Mouse (Mus musculus) hindbrain, embryonic 14.5 days (tissue): ENCODE measurements around the gene Tle4. TPM values are rescaled to one million over a fixed set of nuclear protein-coding genes. Genes with fewer than 3 reads are reported as not detected.

Experiments
- ATAC-seq: fragments of 200-750 bp; cut with Nextera tagmentation; 2 replicates; pipeline ENCODE4 v1.8.0; 2017; ENCODE audit warnings: moderate number of reproducible peaks, mild to moderate bottlenecking, moderate TSS enrichment, moderate library complexity; ENCODE audit not compliant: low FRiP score
- DNase-seq: peaks from one replicate; pipeline ENCODE4 v3.0.0-alpha.2; 2015; ENCODE audit warnings: low spot score
- H3K27ac ChIP-seq: fragments of 300-500 bp; sonication (generic); 2 replicates; pipeline ENCODE4 v1.5.1; 2014; ENCODE audit warnings: mild to moderate bottlenecking, moderate library complexity
- H3K27me3 ChIP-seq: fragments of 300-500 bp; sonication (generic); 2 replicates; pipeline ENCODE4 v1.6.1; 2014; ENCODE audit warnings: mild to moderate bottlenecking, low read length, mixed read lengths; ENCODE audit not compliant: control insufficient read depth, insufficient read depth
- H3K36me3 ChIP-seq: fragments of 300-500 bp; sonication (generic); replicated peaks from 2 replicates; pipeline ENCODE4 v1.6.1; 2014; ENCODE audit not compliant: control insufficient read depth, insufficient read depth
- H3K4me1 ChIP-seq: fragments of 300-500 bp; sonication (generic); replicated peaks from 2 replicates; pipeline ENCODE4 v1.6.1; 2014; ENCODE audit warnings: antibody characterized with exemption, low read length, mixed read lengths; ENCODE audit not compliant: control insufficient read depth, insufficient read depth
- H3K4me2 ChIP-seq: fragments of 300-500 bp; sonication (generic); replicated peaks from 2 replicates; pipeline ENCODE4 v1.6.1; 2014; ENCODE audit warnings: mild to moderate bottlenecking, moderate library complexity
- H3K4me3 ChIP-seq: fragments of 300-500 bp; sonication (generic); replicated peaks from 2 replicates; pipeline ENCODE4 v1.5.1; 2014; ENCODE audit warnings: mild to moderate bottlenecking, low read length
- H3K9ac ChIP-seq: fragments of 300-500 bp; sonication (generic); 2 replicates; pipeline ENCODE4 v1.6.1; 2014
- H3K9me3 ChIP-seq: fragments of 300-500 bp; sonication (generic); 2 replicates; pipeline ENCODE4 v1.6.1; 2016; ENCODE audit warnings: low read length; ENCODE audit not compliant: control insufficient read depth
- WGBS: fragments of 180-500 bp; shearing (Covaris S2); extraction: QIAGEN DNeasy Blood & Tissue Kit; methylation state at CpG from one replicate; pipeline ENCODE4 v1.1.7; 2014; 5-methylcytosine and 5-hydroxymethylcytosine counted together
- polyA plus RNA-seq: library from polyadenylated mRNA; unstranded; fragments of >200 nt; fragmentation: Nextera tagmentation; extraction: Ambion mirVana; gene quantifications from 2 replicates; pipeline ENCODE4 v1.2.1, GENCODE M21; 2014

Tle4 gene
- polyA plus RNA-seq, 1 experiment from 2014 or later: 26.8 TPM

DNA sequence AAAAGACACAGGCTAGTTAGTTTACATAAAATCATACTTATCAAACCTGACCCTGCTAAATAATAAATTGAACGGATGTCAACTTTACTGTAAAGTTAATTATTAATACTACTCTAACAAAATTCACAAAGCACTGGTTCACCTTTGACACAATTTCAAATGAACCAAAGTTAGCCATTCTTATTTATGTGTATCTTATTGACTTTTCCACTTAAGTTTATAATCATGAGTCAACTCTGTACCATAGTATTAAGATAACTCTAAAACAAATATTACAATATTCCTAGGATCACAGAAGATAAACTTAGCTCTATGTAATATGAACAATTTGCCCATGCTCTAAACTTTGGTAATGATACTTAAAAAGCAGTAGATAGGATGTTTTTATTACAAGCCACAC, 81.4 kb downstream of the Tle4 start:
- Histone ChIP-seq H3K4me2 (no peak overlapping the region), H3K4me3 (no peak overlapping the region), H3K27me3 (no peaks in the 10 kb centered on the region), H3K9ac (no peak overlapping the region), H3K4me1 (peaks cover 15% of the 10 kb centered on the region), H3K36me3 (peaks cover 12% of the 10 kb centered on the region), H3K27ac (no peak overlapping the region), H3K9me3 (no peaks in the 10 kb centered on the region)
- ATAC-seq: no peak
- WGBS: 98% methylated on average over 1 of the region's 1 CpGs
- no peak for DNase-seq

DNA sequence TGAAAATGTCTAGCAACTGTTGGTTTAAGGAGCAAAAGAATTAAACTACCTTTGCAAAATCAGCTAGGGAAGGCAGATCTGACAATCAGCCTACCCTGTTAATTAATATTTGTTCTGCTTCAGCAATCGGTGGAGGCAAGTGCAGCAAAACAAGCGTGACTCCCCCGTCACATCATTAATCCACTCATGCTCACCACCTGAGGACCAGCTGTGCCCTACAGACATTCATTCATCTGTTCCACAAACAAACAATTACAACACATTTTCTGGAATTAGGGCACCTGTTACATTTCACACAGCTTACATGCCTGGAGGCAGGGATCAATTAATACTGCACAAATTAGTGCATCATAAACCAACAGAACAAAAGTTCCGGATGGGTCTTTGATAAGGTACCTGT, 89.0 kb downstream of the Tle4 start:
- DNase-seq (no peak), ATAC-seq (no peak)
- no peak overlapping the region for H3K4me3 ChIP-seq
- no peaks in the 10 kb centered on the region for H3K9me3 ChIP-seq
- H3K9ac ChIP-seq: no peak overlapping the region
- peaks cover 42% of the 10 kb centered on the region for H3K4me1 ChIP-seq
- H3K36me3 ChIP-seq: no peaks in the 10 kb centered on the region
- no peak overlapping the region for H3K27ac ChIP-seq
- no peaks in the 10 kb centered on the region; the same call in 1 of the 2 replicates for H3K27me3 ChIP-seq
- H3K4me2 ChIP-seq: no peak overlapping the region
- 21% methylated on average over 4 of the region's 4 CpGs for WGBS

DNA sequence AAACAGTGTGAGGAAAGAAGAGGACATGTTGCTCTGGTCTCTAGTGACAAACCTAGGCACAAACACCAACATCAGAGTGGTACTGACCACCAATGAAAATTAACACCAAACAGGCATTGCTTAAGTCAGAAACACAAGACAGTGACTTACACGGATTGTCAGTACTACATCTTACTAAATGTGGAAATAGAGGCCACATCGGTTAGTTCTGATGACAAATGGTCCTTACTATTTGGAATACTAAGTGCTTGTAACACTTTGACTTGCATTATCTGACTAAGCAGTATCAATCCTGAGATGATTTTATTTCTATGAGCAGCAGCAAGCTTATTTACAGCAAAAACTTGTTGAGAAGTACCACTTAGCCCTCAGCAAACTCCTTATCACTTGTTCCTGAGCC, 89.9 kb downstream of the Tle4 start:
- no peak overlapping the region for H3K4me2 ChIP-seq
- ATAC-seq (no peak), DNase-seq (no peak)
- no peak overlapping the region for H3K27ac ChIP-seq
- H3K36me3 ChIP-seq: no peaks in the 10 kb centered on the region
- H3K27me3 ChIP-seq: no peaks in the 10 kb centered on the region; the same call in 1 of the 2 replicates
- H3K9ac ChIP-seq: no peak overlapping the region
- peaks cover 46% of the 10 kb centered on the region for H3K4me1 ChIP-seq
- H3K9me3 ChIP-seq: no peaks in the 10 kb centered on the region
- 66% methylated on average over 2 of the region's 2 CpGs for WGBS
- no peak overlapping the region for H3K4me3 ChIP-seq

DNA sequence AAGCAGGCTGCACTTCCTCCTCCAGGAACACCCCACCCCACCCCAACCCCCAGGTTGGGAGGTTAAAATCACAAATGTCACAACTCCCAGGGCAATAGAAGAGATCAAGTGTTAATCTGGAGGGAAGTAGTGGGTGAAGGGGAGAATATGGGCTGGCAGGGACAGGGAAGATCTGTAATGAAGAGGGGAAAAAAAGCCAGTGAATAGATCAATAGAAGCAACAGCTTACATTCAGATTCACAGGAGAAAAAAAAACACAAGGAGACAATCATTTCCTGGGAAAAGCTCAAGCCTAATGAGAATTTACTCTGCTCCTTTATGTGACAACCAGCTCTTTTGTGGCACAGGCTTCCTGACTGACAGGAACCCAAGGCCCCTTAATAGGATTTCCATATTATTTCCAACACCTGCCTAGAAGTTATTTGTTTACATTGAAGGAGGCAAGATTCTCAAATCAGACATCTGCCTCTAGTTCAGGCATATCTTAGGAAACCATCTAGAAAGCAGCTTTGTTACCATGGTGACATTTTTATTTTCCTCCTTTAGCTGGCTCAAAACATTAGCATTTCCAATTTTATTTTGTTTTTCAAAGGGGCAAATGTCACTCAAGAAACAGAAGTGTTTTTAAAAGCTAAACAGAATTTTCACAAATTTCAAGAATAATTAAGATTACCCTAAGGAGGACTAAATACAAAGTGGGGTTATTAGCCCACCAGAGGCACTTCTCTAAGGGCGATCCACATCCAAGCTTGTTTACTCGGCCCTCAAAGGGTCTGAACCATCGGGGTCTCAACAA, 90.8 kb downstream of the Tle4 start:
- Histone ChIP-seq H3K27me3 (no peaks in the 10 kb centered on the region; the same call in 1 of the 2 replicates), H3K4me3 (no peak overlapping the region), H3K9me3 (no peaks in the 10 kb centered on the region), H3K4me1 (peaks cover 52% of the 10 kb centered on the region), H3K36me3 (no peaks in the 10 kb centered on the region), H3K4me2 (no peak overlapping the region), H3K9ac (no peak overlapping the region), H3K27ac (peak overlapping the region; percentile 64)
- DNase-seq (no peak), ATAC-seq (peak; percentile 37; the same call in 1 of the 2 replicates)
- WGBS: 23% methylated on average over 3 of the region's 3 CpGs

DNA sequence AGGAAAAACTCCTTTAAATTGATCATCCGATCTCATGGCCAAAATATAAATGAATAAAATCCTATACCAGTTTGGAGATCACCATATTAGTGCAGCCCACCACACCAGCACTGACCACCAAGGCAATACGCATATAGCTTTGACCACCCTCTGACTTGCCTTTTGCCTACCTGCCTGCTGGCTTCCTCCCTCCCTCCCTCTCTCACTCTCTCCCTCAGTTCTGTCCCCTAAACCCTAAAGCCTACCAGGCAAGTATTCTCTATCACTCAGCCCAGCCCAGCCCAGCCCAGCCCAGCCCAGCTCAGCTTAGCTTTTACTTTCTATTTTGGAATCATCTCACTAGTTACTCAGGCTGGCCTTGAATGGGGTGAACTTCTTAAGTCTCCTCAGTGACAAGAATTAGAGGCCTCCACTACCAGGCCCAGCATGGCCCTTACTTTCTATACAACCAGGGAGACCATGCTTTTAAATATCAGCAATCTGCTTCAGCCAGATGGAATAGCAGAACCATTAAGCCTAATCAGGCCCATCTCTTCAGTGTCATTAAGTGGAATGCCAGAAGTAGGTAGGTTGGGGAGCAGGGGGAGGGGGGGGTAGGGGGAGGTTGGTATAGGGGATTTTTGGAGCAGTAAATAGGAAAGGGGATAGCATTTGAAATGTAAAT, 91.8 kb downstream of the Tle4 start:
- Histone ChIP-seq H3K4me2 (0 out of 2 replicates have a peak overlapping the region, but pooled peaks have one; percentile 7), H3K27me3 (no peaks in the 10 kb centered on the region; the same call in 1 of the 2 replicates), H3K36me3 (no peaks in the 10 kb centered on the region), H3K27ac (no peak overlapping the region; the same call in 1 of the 2 replicates), H3K9me3 (no peaks in the 10 kb centered on the region), H3K4me1 (peaks cover 54% of the 10 kb centered on the region), H3K4me3 (no peak overlapping the region), H3K9ac (no peak overlapping the region)
- WGBS: 57% methylated on average over 2 of the region's 2 CpGs
- no peak for DNase-seq
- ATAC-seq: no peak

- Histone ChIP-seq H3K9me3 (no peaks in the 10 kb centered on the region), H3K27ac (no peak overlapping the region), H3K4me1 (peaks cover 54% of the 10 kb centered on the region), H3K27me3 (no peaks in the 10 kb centered on the region; the same call in 1 of the 2 replicates), H3K4me3 (no peak overlapping the region), H3K36me3 (no peaks in the 10 kb centered on the region), H3K4me2 (0 out of 2 replicates have a peak overlapping the region, but pooled peaks have one; percentile 7), H3K9ac (no peak overlapping the region)
- DNase-seq (peak; percentile 68), ATAC-seq (peak; percentile 79)
- 12% methylated on average over 3 of the region's 3 CpGs for WGBS
Measured at GRCm38 (mm10) chr19:14505401-14505800, 92.5 kb downstream of the Tle4 start.

DNA sequence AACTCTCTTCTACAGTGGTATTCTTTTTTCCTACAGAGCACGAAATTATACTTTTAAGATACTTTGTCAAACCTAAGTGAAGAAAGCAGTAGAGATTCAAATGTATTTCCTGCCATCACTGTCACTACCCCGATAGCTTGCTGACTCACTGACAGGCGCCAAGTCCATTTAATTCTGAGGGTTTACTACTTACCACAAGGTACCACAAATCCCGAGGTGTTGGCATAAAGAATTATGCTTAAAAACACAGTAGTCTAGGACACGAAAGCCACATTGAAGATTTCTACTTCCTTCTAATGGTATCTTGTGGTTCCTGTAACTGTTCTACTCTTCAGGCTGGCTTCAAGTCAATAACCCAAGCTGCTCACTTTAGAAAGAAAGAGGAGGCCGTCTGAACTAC, 94.0 kb downstream of the Tle4 start:
- no peak overlapping the region for H3K27ac ChIP-seq
- no peaks in the 10 kb centered on the region for H3K9me3 ChIP-seq
- H3K9ac ChIP-seq: no peak overlapping the region
- H3K27me3 ChIP-seq: no peaks in the 10 kb centered on the region
- no peaks in the 10 kb centered on the region for H3K36me3 ChIP-seq
- ATAC-seq (no peak), DNase-seq (no peak)
- WGBS: 82% methylated on average over 6 of the region's 6 CpGs
- H3K4me3 ChIP-seq: no peak overlapping the region
- peaks cover 52% of the 10 kb centered on the region for H3K4me1 ChIP-seq
- no peak overlapping the region for H3K4me2 ChIP-seq

DNA sequence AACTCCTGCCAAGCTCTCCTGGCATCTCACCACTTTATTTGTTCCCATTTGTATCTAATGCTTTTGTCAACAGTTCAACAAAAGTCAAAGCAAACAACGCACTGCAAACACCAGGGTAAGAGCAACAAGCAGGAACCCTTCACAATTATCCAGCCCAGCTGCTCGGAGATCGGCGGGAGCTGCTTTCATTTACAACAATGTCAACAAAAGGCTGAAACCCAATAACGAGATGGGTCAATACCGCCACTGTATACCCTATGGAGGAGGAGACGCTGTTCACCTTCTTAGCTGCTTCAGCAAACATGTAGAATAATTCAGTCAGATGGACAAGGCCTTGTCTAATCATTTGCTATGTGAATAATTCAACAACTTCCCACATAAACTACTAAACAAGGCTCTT, 95.6 kb downstream of the Tle4 start:
- no peak overlapping the region for H3K4me3 ChIP-seq
- no peaks in the 10 kb centered on the region for H3K36me3 ChIP-seq
- ATAC-seq (no peak; the same call in 1 of the 2 replicates), DNase-seq (no peak)
- no peak overlapping the region for H3K4me2 ChIP-seq
- no peaks in the 10 kb centered on the region for H3K9me3 ChIP-seq
- H3K4me1 ChIP-seq: peaks cover 38% of the 10 kb centered on the region
- H3K9ac ChIP-seq: no peak overlapping the region
- H3K27ac ChIP-seq: no peak overlapping the region
- 9% methylated on average over 7 of the region's 7 CpGs for WGBS
- no peaks in the 10 kb centered on the region for H3K27me3 ChIP-seq

DNA sequence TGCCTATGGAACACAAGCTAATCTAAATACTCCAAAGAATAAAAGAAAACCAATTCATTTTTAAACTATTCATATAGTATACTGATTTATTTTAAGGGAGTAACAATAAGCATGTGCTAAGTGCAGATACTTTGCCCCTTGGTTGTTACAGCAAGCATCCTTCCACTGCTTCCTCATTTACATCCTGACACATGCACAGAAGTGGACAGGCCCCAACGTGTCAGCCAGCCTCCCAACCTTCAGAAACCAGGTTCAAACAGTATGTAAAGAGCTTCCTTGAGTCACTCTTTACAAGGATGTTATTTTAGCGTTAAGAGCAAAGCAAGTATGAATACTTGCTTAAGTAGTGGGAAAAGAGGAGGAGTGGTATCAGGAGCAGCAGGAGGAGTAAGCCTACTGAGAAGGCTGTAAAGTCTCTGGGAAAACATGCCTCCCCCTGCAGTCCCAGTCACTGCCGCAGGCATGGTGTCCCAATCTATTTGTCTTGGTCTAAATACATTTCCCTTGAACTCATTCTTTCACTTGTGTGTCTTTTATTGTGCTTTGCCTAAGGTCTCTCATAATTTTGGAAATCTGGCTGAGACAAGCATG, 97.9 kb downstream of the Tle4 start:
- H3K9me3 ChIP-seq: no peaks in the 10 kb centered on the region
- peaks cover 16% of the 10 kb centered on the region for H3K4me1 ChIP-seq
- no peak overlapping the region for H3K4me2 ChIP-seq
- ATAC-seq (no peak), DNase-seq (no peak)
- H3K36me3 ChIP-seq: no peaks in the 10 kb centered on the region
- H3K4me3 ChIP-seq: no peak overlapping the region
- H3K9ac ChIP-seq: no peak overlapping the region
- WGBS: 28% methylated on average over 3 of the region's 3 CpGs
- H3K27ac ChIP-seq: no peak overlapping the region
- no peaks in the 10 kb centered on the region for H3K27me3 ChIP-seq
